Mouse (Mus musculus) embryonic facial prominence, embryonic 13.5 days (tissue): ENCODE data around the gene Hemk1. TPM values are rescaled to one million over a fixed set of nuclear protein-coding genes. Genes with fewer than 3 reads are reported as not detected.

Source experiments
- ATAC-seq: fragments of 200-750 bp; cut with Nextera tagmentation; 2 replicates; pipeline ENCODE4 v1.8.0; 2017; ENCODE audit warnings: low read depth; ENCODE audit not compliant: insufficient number of reproducible peaks, insufficient read depth, low FRiP score, low TSS enrichment
- H3K27ac ChIP-seq: fragments of 300-500 bp; sonication (generic); 2 replicates; pipeline ENCODE4 v1.5.1; 2015; ENCODE audit warnings: moderate library complexity, mild to moderate bottlenecking, inconsistent platforms
- H3K27me3 ChIP-seq: fragments of 300-500 bp; sonication (generic); 2 replicates; pipeline ENCODE4 v1.6.1; 2015; ENCODE audit warnings: mild to moderate bottlenecking, inconsistent platforms
- H3K36me3 ChIP-seq: fragments of 300-500 bp; sonication (generic); 2 replicates; pipeline ENCODE4 v1.6.1; 2015; ENCODE audit warnings: mild to moderate bottlenecking, inconsistent platforms
- H3K4me1 ChIP-seq: fragments of 300-500 bp; sonication (generic); 2 replicates; pipeline ENCODE4 v1.6.1; 2015; ENCODE audit warnings: inconsistent platforms
- H3K4me2 ChIP-seq: fragments of 300-500 bp; sonication (generic); 2 replicates; pipeline ENCODE4 v1.6.1; 2015; ENCODE audit warnings: moderate library complexity, mild to moderate bottlenecking, inconsistent platforms
- H3K4me3 ChIP-seq: fragments of 300-500 bp; sonication (generic); 2 replicates; pipeline ENCODE4 v1.5.1; 2015; ENCODE audit warnings: mild to moderate bottlenecking, inconsistent platforms
- H3K9ac ChIP-seq: fragments of 300-500 bp; sonication (generic); 2 replicates; pipeline ENCODE4 v1.6.1; 2015; ENCODE audit warnings: mild to moderate bottlenecking, inconsistent platforms
- H3K9me3 ChIP-seq: fragments of 300-500 bp; sonication (generic); 2 replicates; pipeline ENCODE4 v1.6.1; 2016; ENCODE audit warnings: inconsistent platforms
- WGBS: fragments of 180-500 bp; shearing (Covaris S2); methylation state at CpG from one replicate; pipeline ENCODE4 v1.1.7; 2015; ENCODE audit warnings: mixed read lengths; 5-methylcytosine and 5-hydroxymethylcytosine counted together
- polyA plus RNA-seq: library from polyadenylated mRNA; unstranded; fragments of >200 nt; fragmentation: Nextera tagmentation; extraction: Ambion mirVana; gene quantifications from 2 replicates; pipeline ENCODE4 v1.2.1, GENCODE M21; 2015

The Hemk1 gene
- polyA plus RNA-seq, 1 experiment from 2014 or later = 12.1 TPM

GRCm38 (mm10) chr9:107288105-107288650 lies 50.0 kb downstream of the Hemk1 start:
- Histone ChIP-seq H3K27ac (no peak overlapping the region), H3K4me3 (no peak overlapping the region), H3K4me2 (peak overlapping the region; percentile 93), H3K27me3 (peaks cover 9% of the 10 kb centered on the region), H3K4me1 (peaks cover 14% of the 10 kb centered on the region), H3K36me3 (no peaks in the 10 kb centered on the region), H3K9ac (no peak overlapping the region), H3K9me3 (no peaks in the 10 kb centered on the region)
- no peak for ATAC-seq
- WGBS = 88% methylated on average over 14 of the region's 14 CpGs

GRCm38 (mm10) chr9:107287294-107287693 lies 50.9 kb downstream of the Hemk1 start:
- H3K36me3 ChIP-seq = no peaks in the 10 kb centered on the region
- 72% methylated on average over 2 of the region's 2 CpGs for WGBS
- peaks cover 14% of the 10 kb centered on the region for H3K4me1 ChIP-seq
- no peak for ATAC-seq
- H3K27me3 ChIP-seq = peaks cover 3% of the 10 kb centered on the region; the same call in 1 of the 2 replicates
- no peaks in the 10 kb centered on the region for H3K9me3 ChIP-seq
- H3K27ac ChIP-seq = no peak overlapping the region
- H3K9ac ChIP-seq = no peak overlapping the region
- no peak overlapping the region for H3K4me3 ChIP-seq
- H3K4me2 ChIP-seq = no peak overlapping the region

GRCm38 (mm10) chr9:107285009-107285408 lies 53.1 kb downstream of the Hemk1 start:
- H3K4me2 ChIP-seq = no peak overlapping the region
- H3K4me3 ChIP-seq = no peak overlapping the region
- H3K9me3 ChIP-seq = no peaks in the 10 kb centered on the region
- no peak for ATAC-seq
- 21% methylated on average over 3 of the region's 3 CpGs for WGBS
- no peaks in the 10 kb centered on the region for H3K36me3 ChIP-seq
- H3K27ac ChIP-seq = no peak overlapping the region
- no peak overlapping the region for H3K9ac ChIP-seq
- peaks cover 17% of the 10 kb centered on the region for H3K4me1 ChIP-seq
- H3K27me3 ChIP-seq = peaks cover 3% of the 10 kb centered on the region; the same call in 1 of the 2 replicates

- 75% methylated on average over 9 of the region's 9 CpGs for WGBS
- no peak overlapping the region for H3K9ac ChIP-seq
- H3K9me3 ChIP-seq = no peaks in the 10 kb centered on the region
- peaks cover 21% of the 10 kb centered on the region for H3K4me1 ChIP-seq
- no peaks in the 10 kb centered on the region for H3K36me3 ChIP-seq
- no peak overlapping the region for H3K27ac ChIP-seq
- H3K4me3 ChIP-seq = no peak overlapping the region
- no peak for ATAC-seq
- no peak overlapping the region for H3K4me2 ChIP-seq
- no peaks in the 10 kb centered on the region for H3K27me3 ChIP-seq
Observed at GRCm38 (mm10) chr9:107282951-107283350, 55.2 kb downstream of the Hemk1 start.

- no peak overlapping the region for H3K9ac ChIP-seq
- no peaks in the 10 kb centered on the region for H3K9me3 ChIP-seq
- no peaks in the 10 kb centered on the region for H3K27me3 ChIP-seq
- peaks cover 21% of the 10 kb centered on the region for H3K4me1 ChIP-seq
- H3K27ac ChIP-seq = no peak overlapping the region
- no peaks in the 10 kb centered on the region for H3K36me3 ChIP-seq
- 82% methylated on average over 5 of the region's 5 CpGs for WGBS
- H3K4me2 ChIP-seq = no peak overlapping the region
- no peak overlapping the region for H3K4me3 ChIP-seq
- no peak for ATAC-seq
Observed at GRCm38 (mm10) chr9:107281241-107281987, 56.7 kb downstream of the Hemk1 start.

DNA sequence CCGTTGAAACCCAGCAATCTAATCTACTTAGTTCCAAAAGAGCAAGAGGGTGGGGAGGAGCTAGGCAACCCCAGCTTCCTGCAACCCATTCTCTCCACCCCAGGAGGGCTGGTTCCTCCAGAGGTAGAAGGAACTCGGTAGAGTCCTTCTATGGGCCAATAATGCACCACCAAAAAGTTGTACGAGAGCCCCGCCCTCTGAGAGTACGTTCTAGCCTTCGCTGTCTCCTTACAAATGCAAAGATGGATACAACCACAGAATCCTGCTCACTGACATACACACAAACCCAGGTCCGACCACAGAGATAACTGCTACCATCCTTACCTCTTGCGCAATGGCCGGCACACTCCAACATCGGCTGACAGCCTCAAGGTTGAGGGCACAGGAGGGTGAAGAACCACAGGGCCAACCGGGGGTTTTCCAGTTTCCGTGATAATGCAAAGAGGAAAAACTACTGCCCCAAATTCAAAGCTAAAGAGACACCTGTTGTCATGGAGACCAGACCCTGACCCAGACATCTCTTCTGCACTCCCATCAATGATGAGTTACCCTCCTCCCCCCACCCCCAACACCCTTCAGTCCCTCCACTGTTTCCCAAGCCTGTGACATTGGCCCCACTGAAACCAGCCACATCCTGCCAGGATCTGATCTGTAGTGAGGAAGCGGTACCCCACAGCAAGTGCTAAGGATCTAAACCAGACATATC lies 57.7 kb downstream of the Hemk1 start:
- Histone ChIP-seq H3K4me2 (peak overlapping the region; percentile 51), H3K9me3 (no peaks in the 10 kb centered on the region), H3K27me3 (no peaks in the 10 kb centered on the region), H3K9ac (peak overlapping the region; percentile 58), H3K27ac (peak overlapping the region; percentile 71), H3K4me1 (peaks cover 21% of the 10 kb centered on the region), H3K36me3 (no peaks in the 10 kb centered on the region), H3K4me3 (no peak overlapping the region)
- 55% methylated on average over 13 of the region's 13 CpGs for WGBS
- ATAC-seq = no peak

DNA sequence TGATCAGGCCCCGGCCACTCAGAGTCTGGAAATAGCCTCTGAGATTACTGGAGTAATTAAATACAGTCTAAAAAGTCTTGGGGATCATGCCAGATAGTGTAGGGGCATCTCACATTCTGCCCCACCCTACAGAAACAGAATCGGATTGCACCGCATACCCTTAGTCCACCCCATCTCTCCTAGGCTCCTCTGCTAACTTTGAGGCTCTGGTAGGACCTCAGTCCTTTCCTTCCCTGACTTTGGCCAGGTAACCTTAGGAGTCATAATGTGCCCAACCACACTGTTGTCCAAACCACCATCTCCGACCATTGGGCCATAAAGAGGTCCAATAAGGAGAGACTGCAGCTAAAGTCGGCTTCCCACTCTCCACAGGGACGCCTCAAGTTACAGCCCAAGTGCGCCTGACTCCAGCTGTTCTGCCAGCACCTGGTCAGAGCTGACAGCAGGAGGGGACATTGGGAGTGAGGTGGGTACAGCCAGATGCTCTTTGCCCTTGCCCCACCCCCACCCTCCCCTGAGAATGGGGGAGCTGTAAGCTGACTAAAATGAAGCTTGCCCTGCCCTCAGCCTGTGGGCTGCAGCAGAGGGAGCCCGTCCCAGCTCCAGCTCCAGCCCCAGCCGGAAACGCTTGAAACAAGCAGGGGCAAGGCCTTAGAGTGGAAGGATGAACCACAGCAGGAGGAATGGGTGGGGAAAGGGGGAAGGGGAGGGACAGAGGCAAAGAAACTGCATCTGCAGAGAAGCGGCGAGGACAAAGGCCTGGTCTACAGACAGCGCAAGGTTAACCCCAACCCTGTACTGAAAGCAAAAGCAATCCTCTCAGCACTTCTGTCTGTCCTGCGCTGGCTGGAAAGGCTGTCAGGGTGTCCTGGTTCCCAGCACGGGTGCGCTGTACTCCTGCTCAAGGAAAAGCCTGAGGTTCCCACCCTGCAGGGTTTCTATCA lies 58.5 kb downstream of the Hemk1 start:
- WGBS = 12% methylated on average over 16 of the region's 16 CpGs
- peak overlapping the region; percentile 58 for H3K9ac ChIP-seq
- H3K4me2 ChIP-seq = peak overlapping the region; percentile 51
- no peaks in the 10 kb centered on the region for H3K27me3 ChIP-seq
- H3K4me3 ChIP-seq = no peak overlapping the region
- H3K4me1 ChIP-seq = peaks cover 21% of the 10 kb centered on the region
- ATAC-seq = peak; percentile 70; the same call in 1 of the 2 replicates
- no peaks in the 10 kb centered on the region for H3K36me3 ChIP-seq
- peak overlapping the region; percentile 71 for H3K27ac ChIP-seq
- H3K9me3 ChIP-seq = no peaks in the 10 kb centered on the region

GRCm38 (mm10) chr9:107278527-107279377 lies 59.4 kb downstream of the Hemk1 start:
- no peaks in the 10 kb centered on the region for H3K27me3 ChIP-seq
- H3K27ac ChIP-seq = no peak overlapping the region
- no peaks in the 10 kb centered on the region for H3K9me3 ChIP-seq
- no peak overlapping the region; the same call in 1 of the 2 replicates for H3K9ac ChIP-seq
- no peak; the same call in 1 of the 2 replicates for ATAC-seq
- WGBS = 49% methylated on average over 8 of the region's 8 CpGs
- peaks cover 21% of the 10 kb centered on the region for H3K4me1 ChIP-seq
- no peak overlapping the region for H3K4me3 ChIP-seq
- no peaks in the 10 kb centered on the region for H3K36me3 ChIP-seq
- H3K4me2 ChIP-seq = no peak overlapping the region

DNA sequence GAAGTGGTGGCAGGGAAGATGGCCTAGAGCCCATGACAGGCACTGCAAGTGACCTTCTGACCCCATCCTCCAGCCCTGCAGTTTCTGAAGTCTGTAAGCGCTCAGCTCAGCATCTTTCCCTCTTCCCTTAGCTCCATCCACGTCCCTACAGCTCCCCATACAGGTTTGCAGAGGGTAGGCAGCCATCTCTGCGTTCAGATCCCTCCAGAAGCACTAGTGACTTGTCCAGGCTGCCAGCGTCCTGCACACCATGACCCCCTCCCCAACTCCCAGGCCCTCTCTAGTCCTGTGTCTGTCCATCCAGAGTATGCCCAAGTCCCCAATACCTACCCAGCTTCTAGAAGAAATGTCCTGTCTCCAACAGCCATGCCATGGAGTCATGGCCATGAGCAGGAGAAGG lies 60.0 kb downstream of the Hemk1 start:
- Histone ChIP-seq H3K9me3 (no peaks in the 10 kb centered on the region), H3K4me3 (no peak overlapping the region), H3K27ac (no peak overlapping the region), H3K9ac (no peak overlapping the region), H3K27me3 (no peaks in the 10 kb centered on the region), H3K4me2 (no peak overlapping the region), H3K36me3 (no peaks in the 10 kb centered on the region), H3K4me1 (peaks cover 21% of the 10 kb centered on the region)
- 47% methylated on average over 4 of the region's 4 CpGs for WGBS
- ATAC-seq = no peak

DNA sequence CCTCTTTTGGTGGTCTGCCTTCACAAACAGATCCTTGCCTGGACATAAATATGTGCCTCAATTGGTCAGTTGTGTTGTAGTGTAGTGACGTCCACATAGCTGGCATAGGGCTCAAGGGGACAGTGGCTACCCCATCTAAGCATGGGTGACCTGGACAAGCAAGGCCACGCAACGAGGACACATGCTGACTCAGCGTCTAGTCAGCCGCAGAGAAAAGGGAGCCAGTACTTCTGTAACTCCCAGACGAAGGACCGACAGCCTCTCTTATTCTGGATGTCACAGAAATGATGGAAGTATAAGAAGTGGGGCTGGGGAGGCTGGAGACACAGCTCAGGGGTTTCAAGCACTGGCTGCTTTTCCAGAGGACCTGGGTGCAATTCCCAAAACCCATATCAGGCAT lies 60.5 kb downstream of the Hemk1 start:
- H3K4me2 ChIP-seq = no peak overlapping the region
- H3K4me3 ChIP-seq = no peak overlapping the region
- H3K9me3 ChIP-seq = no peaks in the 10 kb centered on the region
- 86% methylated on average over 7 of the region's 7 CpGs for WGBS
- no peak overlapping the region for H3K27ac ChIP-seq
- no peak overlapping the region for H3K9ac ChIP-seq
- no peaks in the 10 kb centered on the region for H3K27me3 ChIP-seq
- no peak for ATAC-seq
- no peaks in the 10 kb centered on the region for H3K36me3 ChIP-seq
- peaks cover 21% of the 10 kb centered on the region for H3K4me1 ChIP-seq
